Mouse (Mus musculus): ENCODE results near the gene Gcnt2.
A peak's percentile ranks its signal among the peaks of the same experiment; 100 is the strongest.

Gcnt2 gene

GRCm38 (mm10) chr13:40859652-40860399 is at the start of gene Gcnt2:
Gene Gcnt2 (plus strand): TSS chr13:40859754.
- no peak for DNase-seq

DNA sequence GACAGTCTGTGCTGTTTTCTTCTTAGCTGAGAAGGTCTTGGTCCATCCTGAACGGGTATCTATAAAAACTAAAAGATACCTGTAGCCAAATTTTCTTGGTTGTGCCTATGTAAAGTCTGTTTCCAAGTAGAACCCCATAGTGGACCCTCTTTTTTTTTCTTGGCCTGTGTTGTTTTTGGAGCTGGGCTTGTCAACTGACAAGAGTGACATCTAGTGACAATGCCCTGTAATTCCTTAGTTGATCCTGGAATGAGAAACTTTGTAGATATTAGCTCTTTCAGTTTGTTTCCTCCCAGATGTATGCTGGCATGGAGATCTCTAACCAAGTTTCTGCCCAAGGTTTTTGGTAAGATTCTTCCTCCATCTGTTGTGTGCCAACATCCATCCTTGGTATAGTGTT is 38.9 kb upstream of the Gcnt2 start:
- no peak for DNase-seq

GRCm38 (mm10) chr13:40821911-40822310 is 37.6 kb upstream of the Gcnt2 start:
- DNase-seq: no peak

GRCm38 (mm10) chr13:40841146-40841787 is 18.3 kb upstream of the Gcnt2 start:
- DNase-seq: no peak

GRCm38 (mm10) chr13:40842141-40842540 is 17.4 kb upstream of the Gcnt2 start:
- no peak for DNase-seq

DNA sequence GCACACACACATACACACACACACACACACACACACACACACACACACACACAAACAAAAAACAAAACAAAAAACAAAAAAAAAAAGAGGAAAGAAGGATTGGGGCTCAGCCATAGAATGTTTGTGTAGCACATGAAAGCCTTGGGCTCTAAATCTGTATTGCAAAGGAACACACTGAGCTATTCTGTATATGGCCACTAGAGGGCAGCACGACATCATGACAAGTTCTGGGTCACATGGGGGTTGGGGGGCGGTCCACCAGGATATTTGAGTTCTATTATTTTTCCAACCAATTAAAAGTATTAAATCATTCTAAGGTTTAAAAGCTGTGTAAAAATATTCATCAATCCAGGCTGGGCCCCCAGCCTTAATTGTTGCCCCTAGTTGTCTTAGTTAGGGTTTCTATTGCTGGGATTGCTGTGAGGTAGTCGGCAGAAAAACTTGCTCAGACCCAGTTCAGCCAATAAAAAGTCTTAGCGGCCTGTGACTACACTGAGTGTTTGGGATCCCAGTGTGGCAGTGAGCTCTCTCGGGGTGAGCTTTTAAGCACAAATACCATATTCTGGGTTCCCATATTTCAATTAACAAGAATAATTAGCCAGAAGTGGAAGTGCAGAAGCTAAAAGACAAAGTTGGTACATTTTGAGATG is 16.0 kb upstream of the Gcnt2 start:
- DNase-seq: peak; percentile 58

- DNase-seq: no peak
Measured at GRCm38 (mm10) chr13:40844144-40844543, 15.4 kb upstream of the Gcnt2 start.

DNA sequence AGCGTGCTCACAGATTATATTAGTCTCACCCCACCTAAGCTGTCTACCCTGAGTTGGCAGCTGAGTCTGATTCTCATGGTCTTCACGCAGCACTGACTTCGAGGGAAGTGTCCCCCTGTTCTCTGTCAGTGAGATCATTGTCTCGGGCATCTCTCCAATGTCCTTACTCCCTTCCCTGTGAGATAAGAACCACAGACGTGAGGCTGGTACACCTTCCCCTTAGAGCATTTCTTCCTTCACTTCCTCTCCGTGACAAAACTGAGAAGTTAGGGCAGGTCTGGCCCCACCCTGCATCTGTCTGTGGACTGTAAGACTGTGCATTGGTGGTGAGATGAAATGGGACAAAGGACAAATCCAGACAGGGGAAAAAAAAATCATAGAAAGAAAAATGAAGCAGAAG is 13.6 kb upstream of the Gcnt2 start:
- DNase-seq: no peak

DNA sequence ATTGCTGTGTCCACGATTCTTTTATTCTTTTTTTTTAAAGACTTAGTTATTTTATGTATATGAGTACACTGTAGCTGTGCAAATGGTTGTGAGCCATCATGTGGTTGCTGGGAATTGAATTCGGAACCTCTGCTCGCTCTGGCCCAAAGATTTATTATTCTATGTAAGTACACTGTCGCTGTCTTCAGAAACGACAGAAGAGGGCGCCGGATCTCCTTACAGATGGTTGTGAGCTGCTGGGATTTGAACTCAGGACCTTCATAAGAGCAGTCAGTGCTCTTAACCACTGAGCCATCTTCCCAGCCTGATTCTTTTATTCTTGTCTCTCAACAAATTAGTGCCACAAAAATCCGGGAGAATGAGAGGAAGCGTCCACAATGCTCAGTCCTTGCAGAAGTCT is 13.2 kb upstream of the Gcnt2 start:
- no peak for DNase-seq

DNA sequence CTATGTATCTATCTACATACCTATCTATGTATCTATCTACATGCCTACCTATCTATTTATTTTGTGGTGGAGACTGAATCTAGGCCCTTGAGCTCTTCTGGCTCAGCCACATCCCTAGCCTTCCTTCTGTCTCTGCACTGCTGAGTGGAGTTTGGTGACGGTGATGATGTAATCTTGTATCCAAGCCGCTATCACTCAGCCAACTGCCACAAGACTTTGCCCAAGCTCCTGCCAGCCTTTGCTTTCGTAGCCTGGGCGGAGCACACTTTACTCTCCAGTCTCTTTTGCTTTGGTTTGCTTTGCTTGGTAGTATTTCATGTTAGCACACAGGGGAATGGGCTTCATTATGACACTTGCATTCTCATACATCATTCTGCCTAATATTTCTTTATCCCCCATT is 11.7 kb upstream of the Gcnt2 start:
- no peak for DNase-seq

- no peak for DNase-seq
Measured at GRCm38 (mm10) chr13:40850686-40851085, 8.9 kb upstream of the Gcnt2 start.

DNA sequence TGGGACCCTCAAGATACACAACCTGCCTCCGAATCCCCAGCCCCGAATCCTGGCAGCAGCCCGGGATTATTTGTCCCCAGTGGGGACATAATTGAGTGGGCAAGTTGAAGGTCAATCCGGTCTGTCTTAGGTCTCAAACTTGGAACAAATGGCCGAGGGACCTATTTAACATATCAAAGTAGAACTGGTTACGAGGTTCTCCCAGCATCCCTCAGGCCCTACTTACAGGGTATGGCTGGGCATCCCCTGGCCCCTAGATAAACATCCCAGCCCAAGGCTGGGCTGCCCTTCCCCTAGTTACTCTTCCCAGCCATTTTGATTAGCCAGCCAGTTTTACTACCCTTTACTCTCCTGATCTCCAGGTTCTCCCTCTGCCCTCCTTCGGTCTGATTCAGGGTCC is 8.3 kb upstream of the Gcnt2 start:
- no peak for DNase-seq

DNA sequence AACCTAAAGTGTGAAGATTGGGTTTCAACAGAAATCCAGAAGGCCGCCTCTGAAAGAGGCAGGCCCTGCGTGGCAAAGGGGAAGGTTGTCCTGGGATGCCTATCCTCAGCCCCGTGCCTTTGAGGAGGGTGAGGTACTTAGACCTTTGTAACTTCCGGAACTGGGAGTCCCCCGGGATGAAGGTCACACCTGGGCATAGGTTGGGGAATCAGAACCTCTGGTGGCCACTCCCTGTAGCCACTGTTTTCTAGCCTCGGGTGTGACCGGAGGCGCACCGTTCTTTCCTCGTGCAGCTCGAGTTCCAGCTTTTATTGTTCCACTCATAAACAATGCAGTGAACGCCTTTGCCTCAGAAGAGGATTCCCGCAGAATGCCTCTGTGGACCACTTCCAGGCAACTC is 7.6 kb upstream of the Gcnt2 start:
- no peak for DNase-seq

GRCm38 (mm10) chr13:40852791-40853190 is 6.8 kb upstream of the Gcnt2 start:
- DNase-seq: no peak

GRCm38 (mm10) chr13:40853842-40854241 is 5.7 kb upstream of the Gcnt2 start:
- no peak for DNase-seq

- DNase-seq: no peak
Measured at GRCm38 (mm10) chr13:40854451-40855058, 5.0 kb upstream of the Gcnt2 start.

- DNase-seq: no peak
Measured at GRCm38 (mm10) chr13:40855266-40855665, 4.3 kb upstream of the Gcnt2 start.

DNA sequence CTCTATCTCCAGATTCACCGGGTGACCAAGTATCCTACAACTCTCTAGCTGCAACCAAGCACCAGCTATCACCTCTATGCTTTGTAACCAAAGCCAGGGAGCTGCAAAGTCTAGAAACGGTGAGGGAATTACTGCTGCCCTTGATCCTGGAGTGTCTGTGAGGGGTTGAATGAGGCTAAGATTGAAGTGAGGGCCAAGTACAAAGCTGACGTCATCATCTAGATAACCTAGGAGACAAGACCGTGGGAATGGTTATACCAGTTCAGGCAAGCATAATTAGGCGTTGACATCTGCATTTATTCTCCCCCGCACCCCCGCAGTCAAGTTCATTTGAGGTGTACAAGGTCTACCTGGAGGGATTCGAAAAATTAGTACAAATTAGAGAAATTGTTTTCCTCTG is 2.8 kb upstream of the Gcnt2 start:
- no peak for DNase-seq

- DNase-seq: no peak
Measured at GRCm38 (mm10) chr13:40857281-40857818, 2.2 kb upstream of the Gcnt2 start.

GRCm38 (mm10) chr13:40859225-40859624 is 329 bp upstream of the Gcnt2 start:
- DNase-seq: no peak

GRCm38 (mm10) chr13:40863006-40863405 is 3.5 kb downstream of the Gcnt2 start:
- DNase-seq: no peak

DNA sequence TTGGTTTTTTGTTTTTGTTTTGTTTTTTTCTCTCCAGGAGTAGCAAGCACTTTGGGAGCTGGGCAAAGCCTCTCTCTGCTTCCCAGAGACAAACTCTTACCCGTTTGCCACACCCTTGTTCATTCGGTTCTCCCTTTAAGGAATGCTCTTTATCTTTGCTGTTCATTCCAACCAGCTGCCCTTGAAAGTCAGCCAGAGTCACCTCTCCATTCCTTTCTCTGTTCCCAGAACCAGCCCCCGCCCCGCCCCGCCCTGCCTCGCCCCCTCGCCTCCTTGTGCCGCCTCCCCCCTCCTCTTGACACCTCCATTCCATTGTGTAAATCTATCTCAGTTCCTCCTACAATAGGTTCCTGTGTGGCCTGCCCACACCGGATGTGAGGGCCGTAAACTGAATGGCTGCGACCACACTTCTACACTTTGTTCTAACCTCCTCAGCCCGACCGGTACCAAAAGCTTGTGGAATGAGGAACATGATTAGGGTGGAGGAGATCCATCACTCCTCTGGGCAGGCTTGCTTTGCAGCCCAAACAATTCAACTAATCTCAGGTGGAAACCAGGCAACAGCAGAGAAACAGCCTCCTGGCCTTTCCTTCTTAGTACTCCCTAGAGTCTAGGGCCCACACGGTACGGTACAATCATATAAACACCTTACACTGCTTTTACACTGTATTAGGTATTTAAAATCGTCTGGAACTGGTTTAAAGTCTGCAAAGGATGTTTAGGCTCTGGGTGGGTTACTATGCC is 9.5 kb downstream of the Gcnt2 start:
- peak; percentile 11 for DNase-seq

DNA sequence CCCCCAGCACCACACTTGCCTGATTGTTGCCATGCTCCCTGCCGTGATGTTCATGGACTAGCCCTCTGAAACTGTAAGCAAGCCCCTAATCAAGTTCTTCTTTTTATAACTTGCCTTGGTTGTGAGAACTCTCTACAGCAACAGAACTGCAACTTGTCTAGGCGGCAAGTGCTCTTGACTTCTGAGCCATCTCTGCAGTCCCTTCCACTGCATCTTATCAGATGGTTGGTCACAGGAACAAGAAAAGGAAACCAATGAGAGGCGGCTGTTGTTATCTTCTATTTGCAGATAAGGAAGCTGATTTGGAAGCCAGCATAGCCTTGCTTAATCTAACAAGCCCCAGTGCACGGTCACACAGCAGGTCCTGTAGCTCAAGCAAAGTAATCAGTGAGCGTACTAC is 14.5 kb downstream of the Gcnt2 start:
- no peak for DNase-seq
